Mouse (Mus musculus): ENCODE measurements around the gene Cyfip2. TPM values are rescaled to one million over a fixed set of nuclear protein-coding genes. Genes with fewer than 3 reads are reported as not detected.
"Not testable (repeated sequence)": the region's sequence is repeated elsewhere in the genome, so short reads cannot be mapped to it uniquely, and the experiment has no call there.

Cyfip2 gene
- polyA plus RNA-seq, 1 experiment from 2014 or later: 117 TPM

DNA sequence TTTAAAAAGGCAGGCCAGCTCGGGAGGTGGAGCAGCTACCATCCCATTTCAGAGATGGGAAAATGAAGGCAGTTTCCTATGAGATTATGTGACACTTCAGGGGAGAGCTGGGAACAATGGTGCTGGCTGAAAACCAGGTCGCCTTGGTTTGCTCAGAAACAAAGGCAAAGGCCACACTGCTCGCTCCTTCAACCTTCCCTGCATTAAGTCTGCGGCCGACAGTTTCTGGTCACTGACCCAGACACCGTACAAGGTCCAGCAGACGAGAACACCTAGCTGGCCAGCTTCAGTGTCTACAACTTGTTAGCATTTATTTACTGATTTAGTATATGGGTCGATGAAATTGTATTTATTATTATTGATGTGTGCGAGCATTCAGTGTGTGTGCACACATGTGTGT lies 107.8 kb downstream of the Cyfip2 start:
- WGBS: 84% methylated on average over 9 of the region's 9 CpGs
- ATAC-seq (ENCODE audit: low FRiP score): no peak
- Histone ChIP-seq H3K9ac (no peak overlapping the region), H3K4me2 (replicated peaks) (no peak overlapping the region), H3K4me1 (replicated peaks; ENCODE audit: control insufficient read depth, insufficient read depth, low read length) (no peaks in the 10 kb centered on the region), H3K36me3 (replicated peaks; ENCODE audit: control insufficient read depth, insufficient read depth) (peaks cover 90% of the 10 kb centered on the region), H3K9me3 (ENCODE audit: control insufficient read depth, low read length) (no peaks in the 10 kb centered on the region), H3K27me3 (ENCODE audit: control insufficient read depth, insufficient read depth, low read length) (no peaks in the 10 kb centered on the region), H3K27ac (no peak overlapping the region), H3K4me3 (replicated peaks; ENCODE audit: low read length) (no peak overlapping the region)
- DNase-seq (ENCODE audit: low spot score): no peak

- DNase-seq (ENCODE audit: low spot score): no peak
- H3K4me2 ChIP-seq (replicated peaks): no peak overlapping the region
- no peak for ATAC-seq (ENCODE audit: low FRiP score)
- H3K4me3 ChIP-seq (replicated peaks; ENCODE audit: low read length): no peak overlapping the region
- 74% methylated on average over 10 of the region's 10 CpGs for WGBS
- H3K9me3 ChIP-seq (ENCODE audit: control insufficient read depth, low read length): no peaks in the 10 kb centered on the region
- H3K36me3 ChIP-seq (replicated peaks; ENCODE audit: control insufficient read depth, insufficient read depth): peaks cover 96% of the 10 kb centered on the region
- H3K27me3 ChIP-seq (ENCODE audit: control insufficient read depth, insufficient read depth, low read length): no peaks in the 10 kb centered on the region
- H3K4me1 ChIP-seq (replicated peaks; ENCODE audit: control insufficient read depth, insufficient read depth, low read length): no peaks in the 10 kb centered on the region
- no peak overlapping the region for H3K27ac ChIP-seq
- H3K9ac ChIP-seq: no peak overlapping the region
Measured at GRCm38 (mm10) chr11:46202547-46202887, 110.1 kb downstream of the Cyfip2 start.

- Histone ChIP-seq H3K4me3 (replicated peaks; ENCODE audit: low read length) (no peak overlapping the region), H3K4me2 (replicated peaks) (no peak overlapping the region), H3K36me3 (replicated peaks; ENCODE audit: control insufficient read depth, insufficient read depth) (peaks cover 96% of the 10 kb centered on the region), H3K4me1 (replicated peaks; ENCODE audit: control insufficient read depth, insufficient read depth, low read length) (no peaks in the 10 kb centered on the region), H3K27me3 (ENCODE audit: control insufficient read depth, insufficient read depth, low read length) (no peaks in the 10 kb centered on the region), H3K27ac (no peak overlapping the region), H3K9ac (no peak overlapping the region), H3K9me3 (ENCODE audit: control insufficient read depth, low read length) (no peaks in the 10 kb centered on the region)
- WGBS: 73% methylated on average over 20 of the region's 20 CpGs
- DNase-seq (ENCODE audit: low spot score) (no peak), ATAC-seq (ENCODE audit: low FRiP score) (no peak)
Measured at GRCm38 (mm10) chr11:46201636-46202546, 110.8 kb downstream of the Cyfip2 start.

GRCm38 (mm10) chr11:46200664-46201063 lies 112.0 kb downstream of the Cyfip2 start:
- peaks cover 96% of the 10 kb centered on the region for H3K36me3 ChIP-seq (replicated peaks; ENCODE audit: control insufficient read depth, insufficient read depth)
- DNase-seq (ENCODE audit: low spot score) (no peak), ATAC-seq (ENCODE audit: low FRiP score) (no peak)
- H3K9me3 ChIP-seq (ENCODE audit: control insufficient read depth, low read length): no peaks in the 10 kb centered on the region
- no peaks in the 10 kb centered on the region for H3K4me1 ChIP-seq (replicated peaks; ENCODE audit: control insufficient read depth, insufficient read depth, low read length)
- 95% methylated on average over 11 of the region's 11 CpGs for WGBS
- H3K27me3 ChIP-seq (ENCODE audit: control insufficient read depth, insufficient read depth, low read length): no peaks in the 10 kb centered on the region
- no peak overlapping the region for H3K4me3 ChIP-seq (replicated peaks; ENCODE audit: low read length)
- H3K4me2 ChIP-seq (replicated peaks): no peak overlapping the region
- H3K9ac ChIP-seq: no peak overlapping the region
- no peak overlapping the region for H3K27ac ChIP-seq

- Histone ChIP-seq H3K9me3 (ENCODE audit: control insufficient read depth, low read length) (no peaks in the 10 kb centered on the region), H3K36me3 (replicated peaks; ENCODE audit: control insufficient read depth, insufficient read depth) (peaks cover 62% of the 10 kb centered on the region), H3K4me1 (replicated peaks; ENCODE audit: control insufficient read depth, insufficient read depth, low read length) (no peaks in the 10 kb centered on the region), H3K27ac (no peak overlapping the region), H3K4me2 (replicated peaks) (no peak overlapping the region), H3K9ac (no peak overlapping the region), H3K27me3 (ENCODE audit: control insufficient read depth, insufficient read depth, low read length) (no peaks in the 10 kb centered on the region), H3K4me3 (replicated peaks; ENCODE audit: low read length) (no peak overlapping the region)
- ATAC-seq (ENCODE audit: low FRiP score): no peak
- 86% methylated on average over 4 of the region's 4 CpGs for WGBS
- no peak for DNase-seq (ENCODE audit: low spot score)
Measured at GRCm38 (mm10) chr11:46194175-46194574, 118.5 kb downstream of the Cyfip2 start.

DNA sequence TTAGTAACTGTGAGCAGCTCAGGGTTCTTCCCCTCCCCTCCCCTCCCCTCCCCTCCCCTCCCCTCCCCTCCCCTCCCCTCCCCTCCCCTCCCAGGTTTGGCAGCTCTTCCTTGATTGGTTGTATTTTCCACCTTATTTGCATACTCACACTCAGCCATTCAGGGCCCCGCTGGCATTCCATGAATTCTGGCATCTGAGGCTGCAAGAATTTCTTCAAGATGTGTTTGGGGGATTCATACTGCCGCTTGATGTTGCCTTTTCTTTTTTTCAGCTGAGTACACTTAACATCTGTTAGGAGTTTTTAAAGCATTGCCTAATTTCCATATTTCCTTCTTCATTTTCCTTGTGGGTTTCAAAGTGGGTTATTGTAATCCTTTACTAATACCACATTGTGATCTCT lies 124.4 kb downstream of the Cyfip2 start:
- peaks cover 6% of the 10 kb centered on the region for H3K36me3 ChIP-seq (replicated peaks; ENCODE audit: control insufficient read depth, insufficient read depth)
- H3K9ac ChIP-seq: no peak overlapping the region
- H3K4me1 ChIP-seq (replicated peaks; ENCODE audit: control insufficient read depth, insufficient read depth, low read length): no peaks in the 10 kb centered on the region
- H3K27me3 ChIP-seq (ENCODE audit: control insufficient read depth, insufficient read depth, low read length): no peaks in the 10 kb centered on the region
- DNase-seq (ENCODE audit: low spot score): no peak
- H3K9me3 ChIP-seq (ENCODE audit: control insufficient read depth, low read length): no peaks in the 10 kb centered on the region
- ATAC-seq (ENCODE audit: low FRiP score): no peak
- WGBS: 55% methylated on average over 2 of the region's 2 CpGs
- no peak overlapping the region for H3K4me2 ChIP-seq (replicated peaks)
- no peak overlapping the region for H3K27ac ChIP-seq
- no peak overlapping the region for H3K4me3 ChIP-seq (replicated peaks; ENCODE audit: low read length)

DNA sequence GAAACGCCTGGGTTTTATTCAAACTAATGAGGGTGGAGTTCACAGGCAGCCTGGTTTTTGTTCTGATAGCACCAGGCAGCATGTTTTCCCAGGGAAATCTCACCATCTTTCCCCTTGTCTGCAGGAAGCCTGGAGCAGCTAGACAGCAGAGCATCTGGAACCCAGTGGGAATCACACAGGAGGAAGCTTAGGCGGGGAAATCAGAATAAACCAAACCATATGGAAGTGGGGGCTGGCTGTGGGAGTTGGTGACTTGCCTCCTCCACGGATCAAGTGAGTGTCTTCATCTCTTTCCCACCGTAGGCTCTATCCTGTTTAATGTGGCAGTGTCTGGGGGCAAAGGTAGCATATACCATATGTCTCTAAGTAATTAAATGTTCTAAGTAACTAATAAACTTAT lies 127.2 kb downstream of the Cyfip2 start:
- Histone ChIP-seq H3K4me2 (replicated peaks) (no peak overlapping the region), H3K27ac (no peak overlapping the region; the same call in 1 of the 2 replicates), H3K27me3 (ENCODE audit: control insufficient read depth, insufficient read depth, low read length) (no peaks in the 10 kb centered on the region), H3K4me3 (replicated peaks; ENCODE audit: low read length) (no peak overlapping the region), H3K9me3 (ENCODE audit: control insufficient read depth, low read length) (no peaks in the 10 kb centered on the region), H3K36me3 (replicated peaks; ENCODE audit: control insufficient read depth, insufficient read depth) (no peaks in the 10 kb centered on the region), H3K4me1 (replicated peaks; ENCODE audit: control insufficient read depth, insufficient read depth, low read length) (no peaks in the 10 kb centered on the region), H3K9ac (no peak overlapping the region)
- DNase-seq (ENCODE audit: low spot score): no peak
- 40% methylated on average over 4 of the region's 4 CpGs for WGBS
- ATAC-seq (ENCODE audit: low FRiP score): no peak

- Histone ChIP-seq H3K9me3 (ENCODE audit: control insufficient read depth, low read length) (no peaks in the 10 kb centered on the region), H3K4me3 (replicated peaks; ENCODE audit: low read length) (no peak overlapping the region), H3K36me3 (replicated peaks; ENCODE audit: control insufficient read depth, insufficient read depth) (no peaks in the 10 kb centered on the region), H3K9ac (no peak overlapping the region), H3K4me2 (replicated peaks) (no peak overlapping the region), H3K4me1 (replicated peaks; ENCODE audit: control insufficient read depth, insufficient read depth, low read length) (no peaks in the 10 kb centered on the region), H3K27me3 (ENCODE audit: control insufficient read depth, insufficient read depth, low read length) (no peaks in the 10 kb centered on the region), H3K27ac (no peak overlapping the region; the same call in 1 of the 2 replicates)
- DNase-seq (ENCODE audit: low spot score): no peak
- no peak for ATAC-seq (ENCODE audit: low FRiP score)
- WGBS: 80% methylated on average over 3 of the region's 3 CpGs
Measured at GRCm38 (mm10) chr11:46184946-46185345, 127.7 kb downstream of the Cyfip2 start.

DNA sequence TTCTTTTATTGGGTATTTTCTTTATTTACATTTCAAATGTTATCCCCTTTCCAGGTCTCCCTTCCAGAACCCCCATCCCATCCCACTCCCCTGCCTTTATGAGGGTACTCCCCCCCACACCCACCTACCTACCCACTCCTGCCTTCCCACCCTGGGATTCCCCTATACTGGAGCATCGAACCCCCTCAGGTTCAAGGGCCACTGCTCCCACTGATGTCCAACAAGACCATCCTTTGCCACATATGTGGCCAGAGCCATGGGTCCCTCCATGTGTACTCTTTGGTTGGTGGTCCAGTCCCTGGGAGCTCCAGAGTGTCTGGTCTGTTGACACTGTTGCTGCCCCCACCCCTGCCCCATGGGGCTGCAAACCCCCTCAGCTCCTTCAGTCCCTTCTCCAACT lies 130.6 kb downstream of the Cyfip2 start:
- not testable (repeated sequence) for H3K4me3 ChIP-seq (replicated peaks; ENCODE audit: low read length); DNase-seq (ENCODE audit: low spot score); H3K27ac ChIP-seq; H3K9ac ChIP-seq; H3K36me3 ChIP-seq (replicated peaks; ENCODE audit: control insufficient read depth, insufficient read depth); H3K9me3 ChIP-seq (ENCODE audit: control insufficient read depth, low read length); H3K27me3 ChIP-seq (ENCODE audit: control insufficient read depth, insufficient read depth, low read length); H3K4me1 ChIP-seq (replicated peaks; ENCODE audit: control insufficient read depth, insufficient read depth, low read length); ATAC-seq (ENCODE audit: low FRiP score); H3K4me2 ChIP-seq (replicated peaks)
- 96% methylated on average over 1 of the region's 1 CpGs for WGBS
